Mouse (Mus musculus) fat pad, adult 2 months (tissue): ENCODE results near the gene Kcnb1.

Source experiments
- DNase-seq: peaks from one replicate; pipeline ENCODE4 v3.0.0-alpha.2; 2011; ENCODE audit warnings: low read depth, low spot score; ENCODE audit errors: extremely low read depth

Gene Kcnb1

DNA sequence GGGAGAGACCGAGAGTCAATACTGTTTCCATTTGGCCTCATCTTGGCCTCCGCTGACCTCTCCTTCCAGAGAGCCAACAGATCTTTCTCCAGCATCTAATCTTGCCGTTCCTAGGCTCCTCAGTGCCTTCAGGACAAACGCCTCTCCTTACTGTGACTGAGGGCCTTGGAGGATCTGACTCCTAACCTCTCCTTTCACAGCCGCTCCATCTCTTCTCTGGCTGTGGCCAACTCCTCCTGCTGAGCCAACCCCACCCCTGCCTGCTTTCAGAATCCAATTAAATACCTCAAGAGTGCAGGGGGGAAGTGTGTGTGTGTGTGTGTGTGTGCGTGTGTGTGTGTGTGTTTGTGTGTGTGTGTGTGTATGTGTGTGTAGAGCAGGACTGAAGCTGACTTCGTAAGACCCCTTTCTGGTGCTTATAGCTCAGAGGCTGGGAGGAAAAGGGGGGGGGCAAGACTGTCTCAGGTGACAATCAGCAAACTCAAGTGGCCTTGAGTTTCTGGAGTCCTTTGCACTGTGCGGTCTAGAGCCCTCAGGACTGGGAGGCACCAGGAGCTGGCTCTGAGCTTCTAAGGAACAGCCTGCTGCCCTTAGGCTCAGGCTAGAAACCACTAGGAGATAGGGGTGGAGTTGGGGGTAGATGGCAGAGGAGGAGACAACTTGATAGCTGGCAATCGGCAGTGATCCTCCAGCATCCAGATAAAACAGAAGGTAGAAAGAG, 59.7 kb downstream of the Kcnb1 start:
- no peak for DNase-seq

DNA sequence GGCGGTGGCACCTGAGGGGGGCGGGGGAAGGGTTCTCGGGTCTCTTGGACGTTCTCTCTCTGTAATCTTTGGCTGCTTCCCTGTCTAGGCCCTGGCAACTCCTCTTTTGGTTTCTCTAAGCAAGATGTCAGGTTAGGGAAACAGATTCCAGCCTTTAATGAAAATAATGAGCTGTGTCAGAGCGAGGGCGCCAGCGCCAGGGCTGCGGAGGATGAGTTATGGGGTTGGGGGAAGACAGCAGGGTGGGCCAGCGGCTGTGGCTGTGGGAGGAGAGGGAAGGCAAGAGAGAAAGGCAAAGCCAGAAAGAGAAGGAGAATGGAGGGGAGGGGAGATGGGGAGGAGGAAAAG, 60.4 kb downstream of the Kcnb1 start:
- DNase-seq = no peak

DNA sequence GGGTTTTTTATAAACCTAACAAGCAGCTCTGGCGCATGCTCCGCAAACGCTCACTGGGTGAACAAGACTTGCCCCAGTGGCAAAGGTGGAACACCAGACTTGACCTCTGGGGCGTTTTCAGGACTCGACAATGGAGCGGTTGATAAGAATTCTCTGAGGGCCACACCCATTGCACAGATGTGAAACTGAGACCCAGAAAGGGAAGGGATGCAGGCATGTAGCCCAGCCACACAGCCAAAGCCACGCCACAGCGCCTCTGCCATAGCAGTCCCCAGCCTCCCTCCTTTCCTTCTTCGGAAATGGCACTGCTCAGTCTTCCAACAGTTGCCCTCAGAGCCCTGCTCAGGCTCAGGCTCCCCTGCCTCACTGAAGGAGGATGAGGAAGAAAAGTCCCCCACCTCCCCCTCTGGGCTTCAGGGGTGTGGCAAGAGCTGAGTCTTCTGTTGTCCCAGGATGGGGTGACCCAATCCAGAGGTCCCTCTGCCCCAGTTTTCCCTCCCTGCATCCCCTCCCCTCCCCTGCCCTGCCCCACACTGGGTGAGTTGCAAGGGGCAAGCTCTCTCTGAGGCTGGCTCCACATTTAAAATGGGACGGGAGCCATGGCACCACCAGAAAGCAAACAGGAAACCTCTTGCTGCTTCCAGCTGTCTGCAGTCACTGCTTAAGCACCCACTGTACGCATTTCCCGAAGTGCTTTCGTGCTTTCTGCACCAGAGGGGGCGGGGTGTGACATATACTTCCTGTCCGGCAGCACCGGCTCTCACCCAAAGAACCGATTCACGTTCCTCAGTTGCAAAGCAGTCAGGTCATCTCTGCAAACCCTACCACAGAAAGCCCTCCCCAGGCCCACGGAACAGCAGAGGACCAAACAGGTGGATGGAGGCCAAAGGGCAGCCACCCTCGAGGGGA, 61.0 kb downstream of the Kcnb1 start:
- DNase-seq = no peak

DNA sequence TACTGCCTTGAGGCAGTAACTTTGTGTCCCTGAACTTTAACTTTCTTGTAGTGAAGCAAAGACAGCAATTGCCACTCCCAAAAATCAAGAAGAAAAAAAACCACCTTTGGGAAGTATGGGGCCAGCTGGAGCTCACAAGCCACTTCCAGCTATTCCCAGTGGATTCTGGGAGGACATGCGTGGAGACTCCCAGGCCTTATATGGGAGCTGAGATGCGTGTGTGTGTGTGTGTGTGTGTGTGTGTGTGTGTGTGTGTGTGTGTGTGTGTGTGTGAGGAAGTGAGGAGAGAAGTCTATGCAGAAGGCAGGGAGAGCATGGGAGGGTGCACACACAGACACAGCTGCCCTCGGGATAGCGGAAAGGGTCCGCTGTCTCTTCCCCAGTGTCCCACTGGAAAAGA, 62.6 kb downstream of the Kcnb1 start:
- DNase-seq = no peak

DNA sequence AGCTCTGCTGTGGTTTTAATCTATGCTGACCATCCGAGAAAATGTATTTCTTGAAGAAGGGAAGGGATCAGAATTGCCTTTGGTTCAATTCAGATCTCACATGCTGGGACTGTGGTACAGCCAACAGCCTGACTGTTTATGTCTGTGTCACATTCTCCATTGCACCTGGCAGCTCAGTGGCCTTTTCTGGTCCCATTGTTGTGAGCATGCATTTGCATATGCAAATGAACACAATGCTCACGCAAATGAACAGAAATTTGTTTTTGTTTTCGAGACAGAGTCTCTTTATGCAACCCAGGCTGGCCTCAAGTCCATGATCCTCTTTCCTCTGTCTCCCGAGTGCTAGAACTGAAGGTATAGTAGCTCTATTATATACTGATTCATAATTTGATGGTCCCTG, 64.2 kb downstream of the Kcnb1 start:
- no peak for DNase-seq

DNA sequence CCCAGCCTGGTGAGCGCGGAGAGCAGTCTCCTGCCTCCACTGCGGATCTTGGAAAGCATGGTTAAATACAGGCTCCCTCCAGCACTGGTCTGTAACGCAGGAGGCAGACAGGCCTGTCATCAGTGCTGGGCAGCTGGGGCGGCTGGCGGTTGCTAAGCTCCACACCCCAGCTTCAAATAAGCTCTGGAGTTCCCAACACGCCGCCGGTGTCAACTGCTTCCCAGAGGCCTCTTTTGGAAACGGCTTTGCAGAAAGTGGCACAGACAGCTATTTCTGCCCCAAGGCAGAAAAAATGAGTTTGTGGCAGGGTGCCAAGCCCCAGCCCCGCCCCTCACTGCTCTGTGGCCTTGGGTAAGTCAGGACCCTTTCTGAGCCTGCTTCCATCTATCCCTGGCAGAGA, 66.0 kb downstream of the Kcnb1 start:
- no peak for DNase-seq

DNA sequence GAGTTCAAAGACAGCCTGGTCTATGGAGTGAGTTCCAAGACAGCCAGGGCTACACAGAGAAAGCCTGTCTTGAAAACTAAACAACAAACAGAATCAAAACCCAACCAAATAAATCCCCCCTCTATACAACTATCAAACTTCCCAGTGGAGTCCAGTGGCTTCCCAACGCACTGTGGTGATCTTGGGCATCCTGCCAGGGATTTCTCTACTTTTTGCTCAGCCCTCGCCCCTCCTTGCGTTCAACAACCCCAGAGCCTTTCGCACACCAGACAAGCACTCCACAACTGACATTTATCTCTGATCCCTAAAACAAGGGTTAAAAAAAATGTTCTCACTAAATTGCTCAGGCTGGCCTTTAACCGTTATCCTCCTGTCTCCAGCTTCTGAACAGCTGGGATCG, 67.2 kb downstream of the Kcnb1 start:
- no peak for DNase-seq

DNA sequence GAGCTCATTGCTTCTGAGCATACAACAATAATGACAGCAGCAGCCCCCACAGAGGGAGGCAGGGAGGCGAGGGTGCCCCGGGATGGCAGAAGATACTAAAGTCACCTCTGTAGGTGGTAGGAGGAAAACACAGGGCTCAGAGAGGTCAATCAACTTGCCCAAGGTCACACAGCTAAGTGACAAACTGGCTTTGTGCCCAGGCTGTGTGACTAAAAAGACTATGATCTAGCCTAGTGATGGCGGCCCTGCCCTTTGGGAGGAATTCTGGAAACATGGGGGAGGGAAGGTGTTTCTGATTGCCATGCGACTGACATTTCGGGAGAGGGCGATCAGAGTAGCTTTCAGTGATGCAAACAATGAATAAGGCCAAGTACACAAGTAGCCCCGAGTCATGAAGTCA, 68.0 kb downstream of the Kcnb1 start:
- DNase-seq = no peak

DNA sequence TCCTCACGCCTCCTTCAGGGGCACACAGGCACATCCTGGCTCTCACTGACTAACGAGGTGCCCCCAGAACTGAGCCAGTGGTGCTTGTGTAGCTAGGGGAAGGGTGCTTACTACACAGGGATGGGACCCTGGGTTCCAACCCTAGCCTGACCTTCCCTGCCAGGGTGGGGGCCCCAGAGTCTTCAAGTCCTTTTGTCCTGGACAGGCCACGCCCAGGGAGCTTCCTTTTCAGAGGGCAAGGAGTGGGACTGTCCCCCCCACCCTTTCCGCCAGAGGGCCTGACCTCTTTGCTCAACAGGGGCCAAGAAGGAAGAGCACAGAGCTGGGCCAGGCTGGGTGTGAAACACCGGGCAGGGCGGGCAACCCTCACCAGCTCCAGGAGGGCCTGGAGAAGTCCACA, 68.7 kb downstream of the Kcnb1 start:
- no peak for DNase-seq

DNA sequence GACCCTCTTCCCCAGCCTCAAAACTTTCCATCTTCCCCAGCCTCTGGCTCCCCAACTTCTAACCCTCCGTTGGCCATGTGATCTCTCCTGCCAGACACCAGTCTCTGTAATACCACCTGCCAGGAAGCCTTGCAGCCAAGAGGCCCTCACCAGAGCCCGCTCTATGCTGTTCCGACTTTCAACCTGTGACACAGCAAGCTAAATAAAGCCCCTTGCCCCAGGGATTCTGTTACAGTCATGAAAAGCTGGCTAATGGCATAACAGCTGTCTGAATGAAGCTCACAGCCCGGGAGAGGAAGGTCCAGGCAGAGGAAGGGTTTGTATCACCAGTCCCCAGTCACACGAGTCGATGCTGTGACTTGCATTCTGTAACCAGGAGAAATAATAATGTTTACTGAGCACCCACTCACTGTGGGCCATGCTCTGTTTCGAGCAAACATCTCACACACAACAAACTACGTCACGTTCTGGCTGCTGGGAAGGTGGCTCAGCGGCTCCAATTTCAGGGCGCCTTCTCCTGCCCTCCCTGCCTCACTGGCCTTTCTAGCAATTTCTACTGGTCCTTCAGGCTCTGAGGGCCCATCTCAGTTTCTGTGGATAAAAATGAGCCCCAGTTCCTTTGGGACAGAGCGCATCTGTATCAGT, 69.6 kb downstream of the Kcnb1 start:
- no peak for DNase-seq

DNA sequence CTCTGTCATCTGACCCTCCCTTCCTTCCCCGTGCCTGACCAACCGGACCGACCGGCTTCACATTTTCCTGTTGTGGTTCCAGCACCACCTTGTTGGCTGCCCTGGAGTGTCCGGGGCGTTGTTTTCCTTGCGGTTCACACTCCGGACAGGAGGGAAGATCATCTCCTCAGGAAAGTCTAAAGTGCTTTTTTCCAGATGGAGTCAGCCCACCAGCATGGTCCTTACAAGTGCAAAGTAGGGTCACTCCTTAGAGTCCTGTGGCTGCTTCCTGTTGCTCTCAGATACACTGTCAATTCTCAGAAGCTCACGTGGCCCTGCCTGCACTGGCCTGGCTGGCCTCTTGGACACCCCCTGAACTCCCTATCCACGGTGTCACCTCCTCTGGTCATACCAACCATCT, 71.9 kb downstream of the Kcnb1 start:
- no peak for DNase-seq

DNA sequence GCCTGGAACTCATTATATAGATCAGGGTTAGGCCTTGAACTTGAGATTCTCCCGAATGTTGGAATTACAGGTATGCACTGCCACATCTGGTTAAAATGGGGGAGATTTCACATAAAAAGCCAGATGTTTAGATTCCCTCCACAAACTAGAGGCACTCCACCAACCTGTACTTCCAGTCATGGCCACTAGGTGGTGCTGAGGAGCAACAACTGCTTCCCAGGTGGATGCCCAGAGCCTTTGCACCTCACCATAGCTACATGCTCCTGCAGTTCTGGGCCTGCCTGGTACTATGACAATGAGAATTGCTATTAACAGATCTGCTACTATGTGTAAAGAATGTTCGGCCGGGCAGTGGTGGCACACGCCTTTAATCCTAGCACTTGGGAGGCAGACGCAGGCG, 77.2 kb downstream of the Kcnb1 start:
- no peak for DNase-seq

DNA sequence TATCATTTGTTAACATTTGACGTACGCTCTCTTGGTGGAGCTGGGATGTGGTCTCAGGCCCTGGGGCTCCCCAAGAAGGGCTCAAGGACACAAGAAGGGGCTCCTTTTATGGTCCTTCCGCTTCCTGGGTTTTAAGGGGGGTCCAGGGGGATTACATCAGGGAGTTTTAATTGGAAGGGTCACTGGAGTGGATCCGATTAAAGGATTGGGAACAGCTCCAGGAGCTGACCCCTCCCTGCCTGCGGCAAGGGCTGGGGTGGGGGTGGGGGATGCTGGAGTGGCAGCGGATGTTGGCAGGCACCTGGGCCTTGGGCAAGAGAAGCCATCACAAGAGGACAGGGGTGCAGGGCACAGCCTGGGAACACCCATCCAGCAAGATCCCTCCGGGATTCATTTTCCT, 77.7 kb downstream of the Kcnb1 start:
- DNase-seq = no peak

DNA sequence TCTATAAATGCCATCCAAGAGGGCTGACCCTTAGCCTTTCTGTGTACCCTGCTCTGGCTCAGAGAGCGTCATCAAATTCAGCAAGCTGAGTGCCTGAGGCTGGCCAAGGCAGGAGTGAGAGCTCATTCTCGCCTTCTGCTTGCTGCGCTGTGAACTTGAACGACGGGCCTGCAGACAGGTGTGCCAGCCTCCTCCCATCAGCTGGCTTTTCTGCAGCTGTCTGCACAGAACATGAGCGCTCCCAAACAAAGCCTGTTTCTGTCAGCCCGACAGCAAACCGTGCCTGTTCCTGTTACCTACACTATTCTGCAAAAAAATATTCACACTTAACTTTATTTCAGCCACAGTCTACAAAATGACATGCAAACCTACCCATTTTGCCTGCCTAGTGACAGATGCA, 80.4 kb downstream of the Kcnb1 start:
- no peak for DNase-seq

DNA sequence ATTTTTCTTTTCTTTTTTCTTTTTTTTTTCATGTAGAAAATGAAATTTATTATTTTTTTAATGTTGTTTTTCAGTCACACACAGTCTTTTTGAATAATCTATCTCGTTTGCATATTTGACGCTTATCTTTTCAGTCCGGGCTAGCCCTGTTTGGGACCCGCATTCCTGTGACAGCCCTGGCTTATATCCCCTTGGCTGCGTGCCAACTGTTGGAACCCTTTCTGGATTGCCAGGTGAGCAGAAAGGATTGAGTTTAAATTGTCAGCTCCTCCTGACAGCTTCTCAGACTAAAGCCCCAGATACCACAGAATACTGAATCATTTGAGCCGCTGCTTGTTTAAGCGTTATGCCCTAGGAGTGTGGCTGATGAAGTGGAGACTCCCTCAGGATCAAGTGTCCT, 86.4 kb downstream of the Kcnb1 start:
- DNase-seq = no peak

DNA sequence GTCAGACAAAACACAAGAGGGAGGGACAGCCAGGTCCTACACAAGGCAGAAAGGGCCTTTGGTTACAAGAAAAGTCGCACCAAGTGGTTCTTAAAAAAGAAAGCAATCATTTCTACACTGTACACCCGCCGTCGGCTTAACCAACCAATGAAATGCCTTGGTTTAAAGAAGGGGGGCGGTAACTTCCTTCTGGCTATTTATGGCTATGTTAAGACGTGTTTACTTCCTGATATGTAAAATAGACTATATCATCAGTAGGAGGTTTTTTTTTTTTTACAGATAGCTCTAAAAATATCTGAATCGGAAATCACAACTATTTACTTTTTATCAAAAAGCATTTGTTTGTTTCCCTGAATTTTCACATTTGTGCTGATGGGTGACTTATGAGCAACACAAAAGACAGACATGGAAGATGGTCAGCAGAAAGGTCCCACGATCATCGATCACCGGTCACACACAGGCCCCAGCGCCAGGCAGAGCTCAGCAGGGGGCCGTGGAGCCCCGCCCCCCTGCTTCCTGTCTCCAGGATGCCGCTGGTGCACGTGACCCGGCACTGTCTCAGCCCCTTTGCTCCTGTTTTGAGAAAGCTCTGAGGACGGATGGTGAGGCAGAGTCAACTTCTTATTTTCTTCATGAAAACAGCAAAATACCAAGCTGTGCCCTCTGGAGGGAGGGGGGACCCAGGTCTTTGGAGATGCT, 88.1 kb downstream of the Kcnb1 start:
- no peak for DNase-seq

DNA sequence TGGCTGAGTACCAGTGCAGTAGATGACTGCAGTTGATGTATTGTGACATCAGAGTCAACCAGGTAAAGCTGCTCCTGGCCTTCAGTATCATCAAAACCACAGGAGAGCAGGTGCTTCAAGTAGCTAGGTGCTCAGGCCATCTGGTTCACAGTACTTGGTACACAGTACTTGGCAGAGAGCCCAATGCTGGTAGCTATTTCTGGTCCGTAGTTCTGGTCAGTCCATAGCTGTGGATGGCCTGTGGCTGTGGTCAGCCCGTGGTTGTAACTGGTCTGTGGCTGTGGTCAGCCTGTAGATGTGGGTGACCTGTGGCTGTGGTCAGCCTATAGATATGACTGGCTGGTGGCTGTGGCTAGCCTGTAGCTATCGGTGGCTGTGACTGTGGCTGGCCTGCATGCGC, 95.3 kb downstream of the Kcnb1 start:
- DNase-seq = no peak

DNA sequence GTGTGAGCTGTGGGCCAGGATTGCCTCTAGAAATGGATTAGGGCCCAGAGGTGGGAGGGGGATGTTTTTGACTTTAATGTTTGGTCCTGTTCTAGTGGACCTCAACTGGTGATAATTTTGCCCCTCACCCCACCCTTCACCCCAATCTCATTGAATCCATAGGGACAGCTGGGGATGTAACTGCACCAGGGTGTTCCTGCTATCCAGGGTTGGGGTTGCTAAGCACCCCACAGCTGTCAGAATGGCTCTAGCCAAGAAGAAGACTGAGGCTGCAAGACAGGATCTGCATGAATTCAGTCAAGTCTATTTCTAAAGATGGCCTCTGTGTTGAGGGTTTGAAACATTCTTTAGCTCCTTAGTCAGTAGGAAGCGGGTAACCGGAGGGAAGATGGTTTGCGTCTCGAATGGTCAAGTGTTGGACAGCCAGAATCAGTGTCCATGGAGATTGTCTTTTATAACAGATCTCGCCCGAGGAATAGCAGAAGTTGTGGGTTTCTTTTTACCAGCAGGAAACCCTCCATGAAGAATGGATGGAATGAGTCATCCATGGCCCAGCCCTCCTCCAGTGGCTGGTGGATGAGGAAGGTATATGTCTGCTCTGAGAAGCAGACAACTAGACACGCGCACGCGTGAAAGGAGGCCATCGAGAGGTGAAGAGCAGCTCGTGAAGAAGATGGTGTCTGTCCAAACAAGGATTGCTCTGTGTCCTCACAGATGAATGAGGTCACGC, 96.6 kb downstream of the Kcnb1 start:
- no peak for DNase-seq

DNA sequence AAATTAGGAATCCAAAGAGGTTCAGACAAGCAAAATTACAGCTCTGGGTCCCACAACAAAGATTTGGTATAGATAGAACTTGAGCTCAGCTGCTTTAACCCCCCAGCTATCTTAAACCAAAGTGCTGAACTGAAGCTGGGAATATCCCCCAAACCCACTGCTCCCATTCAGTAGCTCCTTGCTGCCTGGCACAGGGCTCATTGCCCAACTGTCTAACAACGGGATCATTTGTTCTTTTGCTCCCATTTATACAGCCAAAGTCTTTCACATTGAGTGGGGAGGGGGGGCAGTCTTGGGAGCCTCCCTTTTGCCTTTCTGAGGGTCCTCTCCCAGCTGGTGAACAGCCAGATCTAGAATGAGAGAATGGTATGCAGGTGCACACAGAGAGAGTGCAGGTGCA, 99.7 kb downstream of the Kcnb1 start:
- no peak for DNase-seq

DNA sequence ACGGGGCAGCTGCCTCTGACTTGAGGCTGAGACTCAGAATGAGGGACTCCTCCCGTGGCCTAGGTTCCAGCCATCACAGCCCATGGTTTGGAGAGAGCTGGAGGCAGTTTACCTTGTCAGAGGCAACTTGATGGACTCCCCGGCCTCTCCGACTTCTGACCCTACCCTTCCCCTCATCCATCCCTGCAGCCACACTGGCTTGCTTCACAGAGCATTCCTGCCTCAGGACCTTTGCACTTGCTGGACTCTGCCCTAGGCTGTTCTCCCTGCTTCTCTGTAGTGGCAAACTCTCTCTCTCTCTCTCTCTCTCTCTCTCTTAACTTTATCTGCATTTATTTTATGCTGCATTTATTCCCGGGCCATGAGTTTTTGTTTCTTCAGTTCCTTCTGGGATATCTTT, 103.1 kb downstream of the Kcnb1 start:
- DNase-seq = no peak

DNA sequence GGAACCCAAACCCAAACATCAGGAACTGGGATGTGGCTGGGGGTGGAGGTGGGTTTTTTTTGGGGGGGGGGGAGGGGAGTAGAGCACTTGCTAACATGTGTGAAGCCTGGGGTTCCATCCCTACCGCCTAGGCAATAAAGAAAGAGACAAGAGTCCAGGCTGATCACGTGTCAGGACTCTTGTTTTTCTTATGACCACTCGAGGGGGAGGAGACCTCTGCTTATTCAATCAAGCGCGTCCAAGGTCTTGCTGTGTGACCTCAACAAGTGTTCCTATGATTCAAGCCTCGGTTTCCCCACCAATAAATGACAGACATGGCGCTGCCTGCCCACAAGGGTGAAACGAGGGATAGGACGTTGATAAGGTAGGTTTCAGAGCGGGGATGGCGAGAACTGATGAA, 103.9 kb downstream of the Kcnb1 start:
- no peak for DNase-seq
